Mouse (Mus musculus) hindbrain, postnatal 0 days (tissue): ENCODE results near the gene Cnih3. TPM values are rescaled to one million over a fixed set of nuclear protein-coding genes. Genes with fewer than 3 reads are reported as not detected.

ENCODE experiments used
- ATAC-seq: fragments of 200-750 bp; cut with Nextera tagmentation; 2 replicates; pipeline ENCODE4 v1.8.0; 2017; ENCODE audit warnings: mild to moderate bottlenecking, moderate TSS enrichment, moderate library complexity
- DNase-seq: peaks from one replicate; pipeline ENCODE4 v3.0.0-alpha.2; 2015; ENCODE audit warnings: low spot score
- H3K27ac ChIP-seq: fragments of 300-500 bp; sonication (generic); 2 replicates; pipeline ENCODE4 v1.5.1; 2014; ENCODE audit warnings: mild to moderate bottlenecking
- H3K27me3 ChIP-seq: fragments of 300-500 bp; sonication (generic); 2 replicates; pipeline ENCODE4 v1.6.1; 2014; ENCODE audit warnings: low read length, mixed read lengths; ENCODE audit not compliant: insufficient read depth
- H3K36me3 ChIP-seq: fragments of 300-500 bp; sonication (generic); 2 replicates; pipeline ENCODE4 v1.6.1; 2014; ENCODE audit warnings: low read length, mixed read lengths; ENCODE audit not compliant: insufficient read depth
- H3K4me1 ChIP-seq: fragments of 300-500 bp; sonication (generic); 2 replicates; pipeline ENCODE4 v1.6.1; 2014; ENCODE audit warnings: antibody characterized with exemption, low read length, mixed read lengths; ENCODE audit not compliant: insufficient read depth
- H3K4me2 ChIP-seq: fragments of 300-500 bp; sonication (generic); 2 replicates; pipeline ENCODE4 v1.6.1; 2014; ENCODE audit warnings: low read depth, mild to moderate bottlenecking, low read length, moderate library complexity, mixed read lengths
- H3K4me3 ChIP-seq: fragments of 300-500 bp; sonication (generic); 2 replicates; pipeline ENCODE4 v1.5.1; 2014; ENCODE audit warnings: low read length
- H3K9ac ChIP-seq: fragments of 300-500 bp; sonication (generic); replicated peaks from 2 replicates; pipeline ENCODE4 v1.6.1; 2014; ENCODE audit warnings: mild to moderate bottlenecking, low read length, moderate library complexity, mixed read lengths
- H3K9me3 ChIP-seq: fragments of 300-500 bp; sonication (generic); 2 replicates; pipeline ENCODE4 v1.6.1; 2016; ENCODE audit warnings: low read length, mixed read lengths
- CTCF ChIP-seq: IDR thresholded peaks from 2 replicates; pipeline ENCODE4 v1.5.1; 2016; ENCODE audit warnings: antibody characterized with exemption, control low read depth, low read depth
- WGBS: fragments of 180-500 bp; shearing (Covaris S2); extraction: QIAGEN DNeasy Blood & Tissue Kit; methylation state at CpG from one replicate; pipeline ENCODE4 v1.1.7; 2014; 5-methylcytosine and 5-hydroxymethylcytosine counted together
- polyA plus RNA-seq: library from polyadenylated mRNA; unstranded; fragments of >200 nt; fragmentation: Nextera tagmentation; extraction: Ambion mirVana; gene quantifications from 2 replicates; pipeline ENCODE4 v1.2.1, GENCODE M21; 2015
- total RNA-seq: library from RNA; depleted of rRNA; stranded (reverse); fragments of >200 nt; gene quantifications from 2 replicates; pipeline ENCODE4 v1.2.3, GENCODE M21; 2014; rRNA removed

Gene Cnih3
- total and polyA plus RNA-seq, 2 experiments from 2014 or later = 13.2 to 23.0 TPM

DNA sequence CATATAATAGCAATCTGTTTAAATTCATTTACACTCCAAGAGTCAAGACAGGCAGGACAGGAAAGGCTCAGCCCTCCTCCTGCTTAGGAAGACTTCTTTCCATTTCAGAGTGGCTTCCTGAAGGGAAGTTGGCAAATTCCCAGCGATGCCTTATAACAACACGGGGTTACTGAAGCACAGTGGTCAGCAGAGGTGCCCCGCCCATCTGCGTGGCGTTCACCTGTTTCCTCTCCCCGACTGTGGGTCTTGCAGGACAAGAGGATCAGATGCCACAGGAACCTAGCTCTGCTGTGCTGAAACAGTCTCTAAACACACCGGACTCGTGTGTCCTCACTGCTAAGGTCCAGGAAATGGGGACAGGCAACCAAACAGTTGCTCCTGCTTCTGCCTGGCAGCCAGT is 152.9 kb downstream of the Cnih3 start:
- no peak overlapping the region for H3K4me3 ChIP-seq
- no peak overlapping the region for H3K27ac ChIP-seq
- no peak for TF ChIP-seq CTCF
- DNase-seq (no peak), ATAC-seq (no peak)
- H3K27me3 ChIP-seq = no peaks in the 10 kb centered on the region
- H3K9me3 ChIP-seq = no peaks in the 10 kb centered on the region
- no peak overlapping the region for H3K4me2 ChIP-seq
- no peak overlapping the region for H3K9ac ChIP-seq
- WGBS = 61% methylated on average over 8 of the region's 8 CpGs
- no peaks in the 10 kb centered on the region for H3K36me3 ChIP-seq
- no peaks in the 10 kb centered on the region for H3K4me1 ChIP-seq

Other genes starting within 250 kb of the Cnih3 start
- 18.5 and 24.7 TPM in 2 replicates for gene Nvl, start 208.4 kb upstream of the Cnih3 start, total RNA-seq
- 26.8 and 27.1 TPM in 2 replicates for gene Nvl, start 208.4 kb upstream of the Cnih3 start, polyA plus RNA-seq
- gene Cnih4, start 207.9 kb upstream of the Cnih3 start, total RNA-seq = 10.8 and 12.9 TPM in 2 replicates
- 59.9 and 61.3 TPM in 2 replicates for gene Cnih4, start 207.9 kb upstream of the Cnih3 start, polyA plus RNA-seq
- gene Wdr26, start 140.6 kb upstream of the Cnih3 start, total RNA-seq = 40.1 and 47.0 TPM in 2 replicates
- 45.3 and 47.4 TPM in 2 replicates for gene Wdr26, start 140.6 kb upstream of the Cnih3 start, polyA plus RNA-seq
- gene Ccdc121, start 158.8 kb downstream of the Cnih3 start, total RNA-seq = 0.16 TPM in 1 of 2 replicates, not detected in the other
- gene Ccdc121, start 158.8 kb downstream of the Cnih3 start, polyA plus RNA-seq = 0.25 TPM in 2 replicates
- gene Dnah14, start 223.9 kb downstream of the Cnih3 start, total RNA-seq = 0.05 and 0.18 TPM in 2 replicates
- 0.80 and 1.5 TPM in 2 replicates for gene Dnah14, start 223.9 kb downstream of the Cnih3 start, polyA plus RNA-seq